Mouse (Mus musculus) kidney, adult 2 months (tissue): ENCODE results near the gene Fgd4.
A peak's percentile ranks its signal among the peaks of the same experiment; 100 is the strongest.

Source experiments
- CTCF ChIP-seq: fragments of 200-500 bp; conservative IDR thresholded peaks from 2 replicates; pipeline ENCODE4 v1.5.1; 2011; ENCODE audit warnings: low read depth, mild to moderate bottlenecking, control low read depth, low read length, moderate library complexity, mixed read lengths; ENCODE audit not compliant: insufficient read depth, insufficient read length
- POLR2A ChIP-seq: fragments of 200-500 bp; IDR thresholded peaks from one replicate; pipeline ENCODE4 v1.6.1; 2011; ENCODE audit warnings: low read depth, low read length, control low read depth

- peak; percentile 32; the same call in 1 of the 2 replicates for TF ChIP-seq CTCF
- no peak for TF ChIP-seq POLR2A
Measured at GRCm38 (mm10) chr16:16596582-16596981, 3.8 kb downstream of the Fgd4 start.
